Mouse (Mus musculus) liver, embryonic 14.5 days (tissue): ENCODE data around the gene Nisch.

Experiments
- CTCF ChIP-seq: IDR thresholded peaks from 2 replicates; pipeline ENCODE4 v1.5.1; 2016; ENCODE audit warnings: antibody characterized with exemption, low read depth, control low read depth
- EP300 ChIP-seq: IDR thresholded peaks from 2 replicates; pipeline ENCODE4 v1.6.1; 2016; ENCODE audit warnings: antibody characterized with exemption, low read depth

- TF ChIP-seq EP300 = no peak
- no peak for TF ChIP-seq CTCF
Observed at GRCm38 (mm10) chr14:31204844-31205243, 11.9 kb downstream of the Nisch start.
